Mouse (Mus musculus): Measurements from ENCODE around the gene Plin1.

DNA sequence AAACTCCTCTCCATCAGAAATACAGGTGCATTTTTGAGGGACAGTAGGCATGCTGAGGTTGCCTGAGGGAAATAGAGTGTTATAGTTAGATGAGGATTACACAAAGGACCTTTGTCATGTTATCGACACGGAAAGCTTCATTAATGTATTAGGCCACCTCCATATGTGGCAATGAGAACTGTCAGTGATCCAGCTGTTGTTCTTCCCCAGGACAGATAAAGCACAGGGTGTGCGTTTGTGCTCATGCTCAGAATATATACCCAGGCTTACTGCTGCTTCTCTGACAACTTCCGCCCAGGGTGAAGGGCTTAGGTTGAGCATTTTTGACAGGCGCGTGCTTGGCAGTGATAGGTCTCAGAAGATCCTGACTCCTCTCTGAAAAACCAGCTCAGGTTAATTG, 16.8 kb upstream of the Plin1 start:
- TF ChIP-seq POLR2A (IDR thresholded peaks at IDR 0.05; ENCODE audit: extremely low read depth, insufficient read depth, low read length) (no peak), CTCF (IDR thresholded peaks at IDR 0.05; ENCODE audit: low read depth, low read length) (no peak)

Data from liver, adult 2 months (tissue).